In genomic region chr8:120970346-120970745, GRCm38 (mm10) we compare ENCODE assay signal across 9 mouse cellular contexts.
DNase-seq lines count a peak whose midpoint lies in the region; ATAC-seq and TF ChIP-seq lines count a peak whose summit lies in the region.
"Had no signal": no experiment of that assay in that cellular context is flagged by ENCODE, and none has a peak within 500 bp of the region (broad histone marks: within the 10 kb centered on the region; RNA-seq: fewer than 3 reads in every experiment).

No protein-coding gene starts in this region.

- no peak overlapping the region for H3K9ac ChIP-seq in forebrain, embryonic 11.5 days (ENCODE audit: low read length)
- no peak overlapping the region for H3K9ac ChIP-seq in forebrain, embryonic 13.5 days
- H3K9ac ChIP-seq in liver, adult 2 months (ENCODE audit: low read depth, low read length), result no peak overlapping the region
- H3K9ac ChIP-seq in liver, embryonic 12.5 days, result no peak overlapping the region
- H3K9ac ChIP-seq: neural tube, embryonic 13.5 days had no signal

- no peak for TF ChIP-seq POLR2A in liver, adult 2 months (IDR thresholded peaks at IDR 0.05; ENCODE audit: extremely low read depth, insufficient read depth, low read length)

- H3K4me1 ChIP-seq in forebrain, embryonic 11.5 days (replicated peaks; ENCODE audit: control insufficient read depth, insufficient read depth, low read length), result peaks cover 10% of the 10 kb centered on the region; the same call in 1 of the 2 replicates
- H3K4me1 ChIP-seq in forebrain, embryonic 13.5 days, result peaks cover 10% of the 10 kb centered on the region; the same call in 1 of the 2 replicates
- no peaks in the 10 kb centered on the region for H3K4me1 ChIP-seq in liver, adult 2 months (ENCODE audit: control insufficient read depth, insufficient read depth, low read length)
- no peaks in the 10 kb centered on the region for H3K4me1 ChIP-seq in liver, embryonic 12.5 days

- H3K36me3 ChIP-seq in forebrain, embryonic 11.5 days (ENCODE audit: control insufficient read depth, insufficient read depth, low read length), result no peaks in the 10 kb centered on the region
- H3K36me3 ChIP-seq in forebrain, embryonic 13.5 days (ENCODE audit: poor library complexity, severe bottlenecking), result no peaks in the 10 kb centered on the region
- H3K36me3 ChIP-seq in liver, adult 2 months (ENCODE audit: control insufficient read depth, insufficient read depth, low read length), result no peaks in the 10 kb centered on the region
- no peaks in the 10 kb centered on the region for H3K36me3 ChIP-seq in liver, embryonic 12.5 days
- H3K36me3 ChIP-seq: neural tube, embryonic 13.5 days had no signal

- H3K27ac ChIP-seq in forebrain, embryonic 11.5 days (ENCODE audit: low read depth, low read length), result no peak overlapping the region
- H3K27ac ChIP-seq in forebrain, embryonic 13.5 days, result no peak overlapping the region
- H3K27ac ChIP-seq in liver, adult 2 months (replicated peaks; ENCODE audit: insufficient read depth, low read depth, low read length), result no peak overlapping the region
- no peak overlapping the region for H3K27ac ChIP-seq in liver, embryonic 12.5 days
- H3K27ac ChIP-seq: neural tube, embryonic 13.5 days had no signal

- H3K27me3 ChIP-seq in forebrain, embryonic 11.5 days (ENCODE audit: control insufficient read depth, insufficient read depth, low read length), result peaks cover 33% of the 10 kb centered on the region
- H3K27me3 ChIP-seq in forebrain, embryonic 13.5 days, result peaks cover 78% of the 10 kb centered on the region
- no peaks in the 10 kb centered on the region for H3K27me3 ChIP-seq in liver, adult 2 months (ENCODE audit: control insufficient read depth, insufficient read depth, low read length)
- H3K27me3 ChIP-seq in liver, embryonic 12.5 days (replicated peaks), result peaks cover 82% of the 10 kb centered on the region

- WGBS in forebrain, embryonic 11.5 days, result 42% methylated on average over 5 of the region's 5 CpGs
- WGBS in forebrain, embryonic 13.5 days, result 26% methylated on average over 5 of the region's 5 CpGs
- WGBS in liver, adult 2 months, result 35% methylated on average over 5 of the region's 5 CpGs
- WGBS in liver, embryonic 12.5 days (ENCODE audit: insufficient replicate concordance), result 14% methylated on average over 5 of the region's 5 CpGs

- H3K79me2 ChIP-seq in liver, adult 2 months (ENCODE audit: control insufficient read depth, insufficient read depth, low read length), result no peaks in the 10 kb centered on the region

- no peak overlapping the region for H3K4me2 ChIP-seq in forebrain, embryonic 11.5 days (ENCODE audit: low read depth, low read length, severe bottlenecking)
- H3K4me2 ChIP-seq in forebrain, embryonic 13.5 days, result no peak overlapping the region
- H3K4me2 ChIP-seq in liver, embryonic 12.5 days, result no peak overlapping the region
- H3K4me2 ChIP-seq: neural tube, embryonic 13.5 days had no signal

- peak; percentile 78 for DNase-seq in forebrain, embryonic 11.5 days (ENCODE audit: low spot score)
- DNase-seq in liver, adult 2 months (ENCODE audit: extremely low read depth, low read depth, low spot score), result no peak
- peak; percentile 71 for DNase-seq in adrenal gland, postnatal 10 days
- DNase-seq in kidney, adult 9 months, result peak; percentile 61
- DNase-seq in retina, embryonic 14.5 days (ENCODE audit: low spot score), result peak; percentile 63

- H3K9me3 ChIP-seq in forebrain, embryonic 11.5 days (ENCODE audit: control insufficient read depth, low read length), result no peaks in the 10 kb centered on the region
- no peaks in the 10 kb centered on the region for H3K9me3 ChIP-seq in forebrain, embryonic 13.5 days (replicated peaks)
- no peaks in the 10 kb centered on the region for H3K9me3 ChIP-seq in liver, embryonic 12.5 days (replicated peaks)
- H3K9me3 ChIP-seq: neural tube, embryonic 13.5 days had no signal

- TF ChIP-seq CTCF in liver, adult 2 months (IDR thresholded peaks at IDR 0.05; ENCODE audit: low read depth, low read length), result peak; percentile 82

- ATAC-seq in forebrain, embryonic 11.5 days (replicated peaks; ENCODE audit: low FRiP score), result no peak
- ATAC-seq in forebrain, embryonic 13.5 days, result no peak
- no peak for ATAC-seq in liver, embryonic 12.5 days
- no peak for ATAC-seq in megakaryocyte, adult 5-6 weeks (ENCODE audit: poor library complexity, severe bottlenecking)

- H3K4me3 ChIP-seq in forebrain, embryonic 11.5 days (ENCODE audit: low read depth, low read length), result no peak overlapping the region
- H3K4me3 ChIP-seq in forebrain, embryonic 13.5 days, result no peak overlapping the region
- no peak overlapping the region for H3K4me3 ChIP-seq in liver, adult 2 months (ENCODE audit: insufficient read depth, low read depth, low read length)
- no peak overlapping the region for H3K4me3 ChIP-seq in liver, embryonic 12.5 days
- H3K4me3 ChIP-seq: neural tube, embryonic 13.5 days had no signal
